Comparison of ENCODE assay signal across 9 mouse cellular contexts in genomic region chr1:155491205-155492026, GRCm38 (mm10).
DNase-seq lines count a peak whose midpoint lies in the region; ATAC-seq and TF ChIP-seq lines count a peak whose summit lies in the region.
"Had no signal": no experiment of that assay in that cellular context is flagged by ENCODE, and none has a peak within 500 bp of the region (broad histone marks: within the 10 kb centered on the region; RNA-seq: fewer than 3 reads in every experiment).

No protein-coding gene starts in this region.

- 24% methylated on average over 24 of the region's 24 CpGs for WGBS in kidney, adult 2 months
- 40% methylated on average over 24 of the region's 24 CpGs for WGBS in forebrain, embryonic 10.5 days
- 13% methylated on average over 24 of the region's 24 CpGs for WGBS in neural tube, embryonic 13.5 days

- H3K9ac ChIP-seq in neural tube, embryonic 13.5 days, result peak overlapping the region; percentile 43

- peak overlapping the region; percentile 4; the same call in 1 of the 2 replicates for H3K4me3 ChIP-seq in kidney, adult 2 months (ENCODE audit: insufficient read depth, low read depth, low read length)
- H3K4me3 ChIP-seq in forebrain, embryonic 10.5 days, result peak overlapping the region; percentile 31
- H3K4me3 ChIP-seq in neural tube, embryonic 13.5 days, result peak overlapping the region; percentile 14; the same call in 1 of the 2 replicates

- peak; percentile 33 for DNase-seq in kidney, adult 2 months
- DNase-seq in kidney, adult 11 months, result no peak
- no peak for DNase-seq in forebrain, embryonic 10.5 days (ENCODE audit: extremely low spot score, low spot score)
- DNase-seq in kidney, postnatal 10 days, result peak; percentile 56
- no peak for DNase-seq in thymus, postnatal 0 days (ENCODE audit: low spot score)
- no peak for DNase-seq in layer of hippocampus, adult 8-10 months (ENCODE audit: low spot score in 2 of 2)

- H3K36me3 ChIP-seq in kidney, adult 2 months (ENCODE audit: control insufficient read depth, insufficient read depth, low read length), result no peaks in the 10 kb centered on the region
- no peaks in the 10 kb centered on the region for H3K36me3 ChIP-seq in forebrain, embryonic 10.5 days (replicated peaks)
- no peaks in the 10 kb centered on the region for H3K36me3 ChIP-seq in neural tube, embryonic 13.5 days

- H3K4me2 ChIP-seq in neural tube, embryonic 13.5 days, result peak overlapping the region; percentile 48

- H3K9me3 ChIP-seq in forebrain, embryonic 10.5 days, result no peaks in the 10 kb centered on the region
- H3K9me3 ChIP-seq in neural tube, embryonic 13.5 days, result no peaks in the 10 kb centered on the region

- H3K27ac ChIP-seq in kidney, adult 2 months (ENCODE audit: insufficient read depth, low read depth, low read length), result no peak overlapping the region
- H3K27ac ChIP-seq in forebrain, embryonic 10.5 days, result peak overlapping the region; percentile 69
- peak overlapping the region; percentile 64 for H3K27ac ChIP-seq in neural tube, embryonic 13.5 days (replicated peaks)

- TF ChIP-seq POLR2A in kidney, adult 2 months (IDR thresholded peaks at IDR 0.05; ENCODE audit: low read depth, low read length), result no peak

- peak; percentile 80 for ATAC-seq in neural tube, embryonic 13.5 days (ENCODE audit: low read depth)
- ATAC-seq in megakaryocyte, adult 5-6 weeks (ENCODE audit: poor library complexity, severe bottlenecking), result no peak
- ATAC-seq: Patski had no signal

- no peaks in the 10 kb centered on the region for H3K27me3 ChIP-seq in kidney, adult 2 months (replicated peaks; ENCODE audit: control insufficient read depth, insufficient read depth, low read length)
- H3K27me3 ChIP-seq in forebrain, embryonic 10.5 days (ENCODE audit: poor library complexity, severe bottlenecking), result peaks cover 40% of the 10 kb centered on the region
- H3K27me3 ChIP-seq in neural tube, embryonic 13.5 days, result peaks cover 9% of the 10 kb centered on the region; the same call in 1 of the 2 replicates
- H3K27me3 ChIP-seq: Patski had no signal

- no peak for TF ChIP-seq CTCF in kidney, adult 2 months (conservative IDR thresholded peaks at IDR 0.05; ENCODE audit: insufficient read depth, insufficient read length, low read depth, low read length)

- no peaks in the 10 kb centered on the region for H3K4me1 ChIP-seq in kidney, adult 2 months (ENCODE audit: control insufficient read depth, insufficient read depth, low read length)
- peaks cover 33% of the 10 kb centered on the region for H3K4me1 ChIP-seq in forebrain, embryonic 10.5 days
- peaks cover 36% of the 10 kb centered on the region for H3K4me1 ChIP-seq in neural tube, embryonic 13.5 days (replicated peaks)

Comparison
In these comparisons a context has a peak if more than half of its experiments do, and no peak if none do; other contexts are left out.
1. DNase-seq: peak in kidney, adult 2 months (single experiment) and kidney, postnatal 10 days (single experiment); none in kidney, adult 11 months (single experiment), forebrain, embryonic 10.5 days (single experiment), thymus, postnatal 0 days (single experiment) and layer of hippocampus, adult 8-10 months (0 of 2).
2. Peak in every context shown above with its lines, with median percentiles within 50 percentile points of each other: H3K4me3 ChIP-seq.